Mouse (Mus musculus) thymus, postnatal 36 days (tissue): ENCODE results near the gene Napb.
A peak's percentile ranks its signal among the peaks of the same experiment; 100 is the strongest.

Experiments used
- DNase-seq, 2 experiments: peaks; one replicate each; pipeline ENCODE4 v3.0.0; 2022; ENCODE audit warnings: mixed read lengths in 2 of 2

The Napb gene

DNA sequence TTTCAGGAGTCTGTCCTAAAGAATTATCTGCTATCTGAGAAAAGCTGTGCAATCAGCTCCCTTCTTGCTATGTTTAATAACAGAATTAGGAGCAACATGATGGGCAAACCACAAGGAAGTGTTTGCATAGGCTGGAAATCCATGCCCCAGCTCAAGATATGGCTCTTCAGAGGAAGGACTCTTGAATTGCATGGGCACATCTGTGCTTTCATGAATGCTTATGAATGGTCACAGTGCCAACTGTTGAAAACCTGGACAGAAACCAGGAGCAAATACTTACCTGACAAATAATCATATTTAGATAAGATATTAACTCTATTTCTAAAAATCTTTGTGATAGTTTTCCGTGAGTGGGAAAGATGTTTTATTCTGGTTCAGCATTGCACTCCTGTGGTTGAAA lies 45.4 kb downstream of the Napb start:
- DNase-seq, result no peak

DNA sequence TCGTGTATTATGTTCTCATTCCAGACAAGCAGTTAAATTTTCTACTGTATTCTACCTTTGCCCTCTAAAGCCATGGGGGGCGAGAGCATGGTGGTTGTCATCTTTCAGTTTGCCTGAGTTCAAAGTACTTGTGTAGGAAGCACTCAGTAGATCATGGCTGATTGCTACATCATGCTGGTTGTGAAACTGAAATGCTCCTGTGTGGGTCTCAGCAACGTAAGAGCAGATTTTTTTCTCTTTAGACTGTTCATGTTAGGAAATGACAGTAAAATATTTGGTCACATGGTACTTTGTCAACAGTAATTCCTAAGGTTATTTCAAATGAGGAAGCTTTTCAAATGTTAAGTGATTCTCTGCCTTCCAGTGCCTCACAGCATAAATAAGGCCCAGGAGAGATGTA lies 46.6 kb downstream of the Napb start:
- no peak for DNase-seq

DNA sequence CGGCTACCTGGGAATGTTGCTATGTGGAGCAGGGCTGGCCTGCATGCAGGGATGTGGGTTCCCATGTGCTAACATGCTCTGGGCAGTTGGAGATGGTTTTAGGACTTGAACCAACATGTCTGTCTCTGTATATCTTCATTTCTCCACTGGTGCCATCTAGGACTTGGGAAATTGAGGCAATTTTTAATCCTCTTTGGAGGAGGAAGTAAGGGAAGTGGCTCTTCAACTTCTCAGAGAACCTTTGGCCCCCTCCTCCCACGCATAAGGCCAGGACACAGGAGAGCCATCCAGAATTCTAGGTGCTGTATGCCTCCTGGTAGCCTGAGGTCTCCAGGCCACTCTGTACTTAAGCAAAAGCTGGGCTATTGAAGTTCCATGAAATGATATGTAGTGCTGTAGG lies 47.3 kb downstream of the Napb start:
- no peak for DNase-seq

DNA sequence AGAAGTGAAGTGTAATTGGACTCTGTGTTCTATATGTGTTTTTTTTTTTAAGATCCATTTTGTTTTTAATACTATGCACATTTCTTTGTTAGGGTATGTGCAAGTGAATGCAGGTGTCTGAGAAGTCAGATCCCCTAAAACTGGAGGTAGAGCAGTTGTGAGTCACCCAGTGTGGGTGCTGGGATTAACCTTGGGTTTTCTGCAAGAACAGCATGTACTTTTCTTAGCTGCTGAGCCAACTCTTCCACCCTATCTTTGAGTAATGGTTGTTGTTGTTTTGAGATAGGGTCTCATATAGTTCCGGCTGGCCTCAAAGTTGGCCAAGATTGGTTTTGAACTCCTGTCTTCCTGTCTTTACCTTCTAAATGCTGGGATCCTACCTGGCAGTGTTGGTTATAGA lies 49.2 kb downstream of the Napb start:
- DNase-seq, result no peak

DNA sequence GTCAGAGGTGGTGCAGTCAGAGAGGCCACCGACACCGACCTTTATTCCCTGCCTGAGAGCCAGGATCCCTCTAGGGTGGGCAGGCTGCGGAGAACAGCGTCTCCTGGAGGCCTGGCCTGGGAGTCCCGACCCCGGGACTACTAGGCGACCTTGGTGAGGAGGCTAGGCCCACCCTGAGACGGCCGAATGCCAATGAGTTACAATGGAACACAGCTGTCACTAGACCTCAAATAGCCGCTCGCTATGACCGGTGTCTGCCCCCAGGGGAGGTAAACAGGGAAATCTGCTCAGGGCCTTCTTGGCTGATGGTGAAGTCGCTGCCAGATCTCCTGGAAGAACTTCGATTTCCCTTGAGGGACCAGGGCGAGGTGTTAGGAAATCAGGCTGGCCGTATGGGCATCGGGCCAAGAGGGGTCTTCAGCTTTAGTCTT lies 50.8 kb downstream of the Napb start:
- peak; percentile 58 to 69 for DNase-seq

DNA sequence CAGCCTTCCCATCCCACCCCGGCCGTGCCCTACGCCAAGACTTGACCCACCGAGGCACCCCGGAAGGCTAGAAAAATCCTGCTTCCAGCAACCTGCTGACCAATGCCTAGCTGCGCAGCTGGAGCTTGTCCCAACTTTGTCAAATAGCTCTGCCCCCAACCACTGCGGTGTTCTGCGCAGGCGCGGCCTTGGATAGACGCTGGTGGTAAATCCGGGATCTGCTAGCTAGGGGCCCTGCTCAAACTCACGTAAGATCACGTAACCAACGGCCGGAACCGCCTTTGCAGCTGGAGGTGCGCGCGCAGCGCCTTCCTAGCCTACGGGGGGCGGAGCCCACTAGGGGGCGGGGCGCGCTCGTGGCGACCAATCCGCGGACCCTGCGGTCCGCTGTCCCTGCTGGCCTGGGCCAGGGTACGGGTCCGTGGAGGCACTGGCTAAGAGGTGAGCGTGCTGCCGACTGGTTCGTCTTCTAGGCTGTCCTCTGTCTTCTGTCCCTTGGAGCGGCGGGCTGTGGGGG lies 51.4 kb downstream of the Napb start, which contains the start of gene Gzf1:
Gene Gzf1 (plus strand): TSS at position 249 of the 517 bp plus-strand sequence.
- peak; percentile 97 for DNase-seq

DNA sequence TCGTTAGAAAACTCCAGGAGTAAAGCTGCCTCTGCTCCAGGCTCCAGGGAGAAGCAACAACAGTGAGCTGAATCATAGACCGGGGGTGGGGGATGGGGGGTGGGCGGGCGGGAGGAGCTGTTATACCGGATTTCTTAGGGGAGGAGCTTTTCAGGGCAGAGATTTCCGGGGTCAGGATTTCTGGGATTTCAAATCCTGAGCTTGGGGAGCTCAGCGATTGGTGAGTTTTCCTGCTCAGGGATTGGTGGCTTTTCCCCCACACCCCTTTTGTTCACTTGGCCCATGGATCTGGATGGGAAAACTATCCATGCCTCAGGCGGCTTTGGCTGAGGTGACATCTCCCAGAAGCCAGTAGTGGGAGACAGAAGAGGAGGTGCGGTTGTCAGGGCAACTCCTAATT lies 52.9 kb downstream of the Napb start:
- no peak for DNase-seq

DNA sequence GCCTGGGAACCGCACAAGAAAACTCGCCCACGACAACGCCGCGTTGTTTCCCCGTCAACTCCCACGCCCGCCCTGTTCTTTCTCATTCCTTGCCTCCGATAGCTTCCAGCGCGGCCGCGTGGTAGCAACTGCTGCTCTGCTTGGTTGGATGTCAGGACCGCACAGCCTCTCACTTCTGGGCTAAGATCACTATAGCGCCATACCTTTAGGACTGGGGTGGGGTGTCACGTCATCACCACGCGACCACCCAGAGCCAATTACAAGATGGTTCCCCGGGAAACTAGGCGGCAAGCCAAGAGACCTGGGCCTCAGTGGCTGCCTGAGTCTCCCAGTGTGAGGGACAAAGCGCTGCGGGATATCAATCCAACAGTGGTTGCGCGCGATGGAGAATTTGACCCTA lies 54.5 kb downstream of the Napb start:
- no peak for DNase-seq

DNA sequence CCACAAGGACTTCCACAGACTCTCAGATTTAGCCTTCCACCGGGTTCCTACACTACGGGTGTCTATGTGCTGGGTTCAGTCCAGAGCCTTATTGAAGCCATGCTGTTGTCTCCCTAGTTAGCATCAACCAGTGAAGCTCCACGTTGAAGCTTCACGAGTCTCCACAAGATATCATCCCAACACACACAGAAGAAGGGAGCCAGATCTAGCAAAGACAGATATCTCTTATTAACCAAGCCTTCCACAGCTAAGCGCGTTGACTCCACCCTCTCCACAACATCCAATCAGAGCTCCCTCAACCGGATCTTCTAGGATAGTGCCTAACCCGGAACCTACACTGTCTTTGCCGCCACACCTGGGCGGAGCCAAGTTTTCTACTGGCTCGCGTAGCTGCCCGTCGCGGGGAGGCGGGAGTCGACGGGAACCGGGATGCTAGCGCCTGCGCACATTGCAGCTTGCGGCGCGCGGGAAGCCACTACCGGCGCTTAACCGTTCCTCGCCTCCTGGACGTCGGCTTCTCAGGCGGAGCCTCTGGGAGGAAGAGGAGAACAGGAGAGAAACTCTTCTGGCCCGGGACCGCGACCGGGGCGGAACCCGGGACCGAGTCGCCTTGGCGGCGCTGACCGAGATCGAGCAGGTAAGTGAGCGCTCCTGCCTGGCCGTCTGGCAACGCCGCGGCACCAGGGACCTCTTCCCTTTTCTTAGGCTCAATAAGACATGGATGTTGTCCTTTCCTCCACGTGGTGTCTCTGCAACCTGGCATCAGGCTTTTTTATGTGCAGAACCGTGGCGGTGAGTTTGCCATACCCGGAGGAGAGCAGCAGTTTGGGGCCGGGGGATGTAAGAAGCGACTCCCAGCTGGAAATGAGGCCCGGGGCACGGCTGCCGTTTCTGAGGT lies 59.8 kb downstream of the Napb start, which contains the start of gene Nxt1:
Gene Nxt1 (plus strand): TSS at position 403 of the 898 bp plus-strand sequence.
- DNase-seq, result peak; percentile 99 to 100

DNA sequence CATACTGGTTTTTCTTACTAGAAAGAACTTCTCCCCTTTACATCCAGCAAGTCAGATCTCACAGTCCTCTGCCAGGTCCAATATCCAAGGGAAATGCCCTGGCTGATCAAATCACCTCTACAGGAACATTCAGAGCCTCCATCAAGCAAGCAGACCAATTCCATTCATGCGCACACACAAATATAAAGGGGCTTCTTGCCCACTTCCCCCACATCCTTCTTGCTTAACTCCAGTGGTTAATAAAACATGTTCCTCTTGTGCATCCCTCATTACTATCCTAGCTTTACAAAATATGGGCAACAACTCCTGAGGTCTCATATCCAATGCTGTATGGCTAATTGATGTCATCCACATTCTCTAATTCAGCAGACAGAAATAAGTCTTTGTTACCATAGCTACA lies 68.8 kb downstream of the Napb start:
- no peak for DNase-seq

DNA sequence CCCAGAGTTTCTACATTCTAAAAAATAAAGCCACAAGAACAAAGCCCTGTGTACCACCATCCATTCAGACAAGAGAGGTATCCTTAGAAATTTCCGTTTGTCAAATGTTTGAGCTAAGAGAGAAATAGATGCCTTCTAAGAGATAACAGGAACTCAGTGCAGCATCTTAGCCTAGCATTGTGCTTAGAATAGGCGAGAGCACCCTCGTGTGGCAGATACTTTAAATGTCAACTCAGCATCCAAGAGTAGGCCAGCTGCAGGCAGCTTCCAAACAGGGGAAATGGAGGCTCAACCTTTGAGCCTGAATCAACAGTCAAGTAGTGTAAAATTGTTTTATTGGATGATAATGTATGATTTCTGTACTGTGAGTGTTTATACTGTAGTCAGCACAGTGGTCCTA lies 77.3 kb downstream of the Napb start:
- DNase-seq, result peak; percentile 55 to 58

DNA sequence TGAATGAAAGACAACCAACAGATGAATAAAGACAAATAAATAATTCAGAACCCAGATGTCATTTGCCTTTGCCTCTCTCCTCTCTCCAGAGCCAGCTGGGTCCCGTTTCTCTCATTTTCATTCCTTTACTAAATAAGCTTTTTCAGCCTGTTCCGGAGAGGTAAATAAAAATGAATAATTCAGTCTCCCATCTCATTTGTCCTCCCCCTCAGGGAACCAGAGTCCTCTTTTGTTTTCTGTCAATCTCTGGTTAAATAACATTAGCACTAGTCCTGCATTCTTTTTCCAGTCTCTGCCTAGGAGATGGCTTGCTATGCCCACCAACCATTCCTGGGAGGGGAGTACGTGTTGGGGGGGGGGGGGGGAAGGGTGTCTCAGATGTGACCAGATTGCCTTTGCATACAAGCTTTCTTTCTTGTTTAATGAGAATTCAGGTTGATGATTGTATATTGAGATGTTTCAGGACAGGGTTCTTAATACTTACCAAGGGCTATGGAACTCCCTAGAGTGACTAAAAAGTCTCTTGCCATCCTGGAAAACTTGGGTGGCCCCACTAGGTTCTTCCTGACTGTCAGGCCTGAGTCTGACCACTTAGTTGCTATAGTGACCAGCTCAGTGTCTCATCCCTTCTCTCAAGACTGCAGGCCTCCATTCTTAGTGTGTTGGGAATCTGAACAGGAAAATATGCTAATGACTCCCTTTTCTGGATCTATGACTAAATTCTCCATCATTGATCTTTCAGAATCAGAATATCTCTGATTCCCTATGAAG lies 81.5 kb downstream of the Napb start:
- DNase-seq, result no peak

DNA sequence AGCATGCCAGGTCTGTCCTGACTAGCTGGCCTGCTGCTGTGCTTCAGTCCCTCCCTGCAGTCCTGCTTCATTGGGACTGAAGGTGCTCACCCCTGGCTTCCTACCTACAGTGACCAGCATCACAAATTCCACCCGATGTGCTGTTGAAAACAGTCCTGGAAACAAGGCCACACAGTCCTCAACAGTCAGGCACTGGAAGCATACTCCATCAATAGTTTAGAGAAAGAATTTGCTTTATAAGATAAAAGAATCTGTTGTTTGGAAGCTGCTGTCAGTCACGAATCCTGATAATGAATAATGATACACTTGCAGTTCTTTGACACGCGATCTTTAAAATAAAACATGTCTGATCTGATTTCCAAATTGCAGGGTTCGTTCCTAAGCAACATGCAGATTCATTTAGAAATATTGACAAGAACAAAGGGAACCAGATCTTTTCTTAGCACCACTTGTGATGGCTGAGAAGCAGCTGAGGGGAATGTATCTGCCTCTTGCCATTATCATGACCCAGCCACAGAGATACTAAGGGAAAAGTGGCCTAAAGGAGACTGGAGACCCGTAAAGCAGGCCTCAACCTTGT lies 87.8 kb downstream of the Napb start:
- DNase-seq, result no peak
